ENCODE assay signal across 22 mouse cellular contexts in genomic region chr11:8725505-8725904, GRCm38 (mm10).
DNase-seq lines count a peak whose midpoint lies in the region; ATAC-seq and TF ChIP-seq lines count a peak whose summit lies in the region.
"Had no signal": no experiment of that assay in that cellular context is flagged by ENCODE, and none has a peak within 500 bp of the region (broad histone marks: within the 10 kb centered on the region; RNA-seq: fewer than 3 reads in every experiment).

No protein-coding gene starts in this region.

- TF ChIP-seq CTCF in liver, postnatal 0 days (IDR thresholded peaks at IDR 0.05; ENCODE audit: low read depth) = no peak

- WGBS in forebrain, embryonic 11.5 days = 73% methylated on average over 4 of the region's 4 CpGs
- 82% methylated on average over 4 of the region's 4 CpGs for whole genome bisulfite sequencing in forebrain, embryonic 10.5 days
- WGBS in liver, embryonic 11.5 days = 55% methylated on average over 4 of the region's 4 CpGs
- 47% methylated on average over 4 of the region's 4 CpGs for WGBS in liver, postnatal 0 days (ENCODE audit: insufficient replicate concordance)

- no peak overlapping the region for H3K9ac ChIP-seq in forebrain, embryonic 11.5 days (ENCODE audit: low read length)
- H3K9ac ChIP-seq in liver, embryonic 11.5 days (ENCODE audit: low read depth, low read length) = no peak overlapping the region
- no peak overlapping the region for H3K9ac ChIP-seq in liver, postnatal 0 days (replicated peaks)
- H3K9ac ChIP-seq: embryonic facial prominence, embryonic 12.5 days; embryonic facial prominence, embryonic 15.5 days; forebrain, embryonic 13.5 days; hindbrain, embryonic 13.5 days had no signal

- H3K4me1 ChIP-seq in forebrain, embryonic 11.5 days (replicated peaks; ENCODE audit: control insufficient read depth, insufficient read depth, low read length) = peaks cover 3% of the 10 kb centered on the region; the same call in 1 of the 2 replicates
- H3K4me1 ChIP-seq in forebrain, embryonic 10.5 days = peaks cover 14% of the 10 kb centered on the region
- no peaks in the 10 kb centered on the region for H3K4me1 ChIP-seq in liver, embryonic 11.5 days (replicated peaks; ENCODE audit: control insufficient read depth, insufficient read depth, low read length)
- H3K4me1 ChIP-seq in liver, postnatal 0 days (ENCODE audit: insufficient read depth) = no peaks in the 10 kb centered on the region
- H3K4me1 ChIP-seq: embryonic facial prominence, embryonic 12.5 days; embryonic facial prominence, embryonic 15.5 days; hindbrain, embryonic 13.5 days had no signal

- no peaks in the 10 kb centered on the region for H3K27me3 ChIP-seq in forebrain, embryonic 11.5 days (ENCODE audit: control insufficient read depth, insufficient read depth, low read length)
- H3K27me3 ChIP-seq in forebrain, embryonic 10.5 days (ENCODE audit: poor library complexity, severe bottlenecking) = no peaks in the 10 kb centered on the region
- no peaks in the 10 kb centered on the region for H3K27me3 ChIP-seq in liver, embryonic 11.5 days (replicated peaks; ENCODE audit: control insufficient read depth, insufficient read depth, low read length)
- H3K27me3 ChIP-seq in liver, postnatal 0 days (ENCODE audit: insufficient read depth, low read length) = no peaks in the 10 kb centered on the region
- H3K27me3 ChIP-seq: embryonic facial prominence, embryonic 12.5 days; embryonic facial prominence, embryonic 15.5 days; forebrain, embryonic 13.5 days; hindbrain, embryonic 13.5 days had no signal

- no peak overlapping the region for H3K4me2 ChIP-seq in forebrain, embryonic 11.5 days (ENCODE audit: low read depth, low read length, severe bottlenecking)
- no peak overlapping the region for H3K4me2 ChIP-seq in liver, embryonic 11.5 days
- no peak overlapping the region for H3K4me2 ChIP-seq in liver, postnatal 0 days (ENCODE audit: low read depth, low read length)
- H3K4me2 ChIP-seq: embryonic facial prominence, embryonic 12.5 days; embryonic facial prominence, embryonic 15.5 days; forebrain, embryonic 13.5 days; heart, embryonic 11.5 days; hindbrain, embryonic 13.5 days had no signal

- DNase-seq in forebrain, embryonic 11.5 days (ENCODE audit: low spot score) = peak; percentile 37
- no peak for DNase-seq in forebrain, embryonic 10.5 days (ENCODE audit: extremely low spot score, low spot score)
- peak; percentile 17 for DNase-seq in liver, embryonic 11.5 days (ENCODE audit: low spot score)
- no peak for DNase-seq in liver
- peak; percentile 6 for DNase-seq in liver, postnatal 0 days
- no peak for DNase-seq in neural tube, embryonic 10.5 days (ENCODE audit: extremely low spot score, low spot score)
- no peak for DNase-seq in cerebellum, adult 11 months
- DNase-seq in T-cell, adult 2 months (ENCODE audit: low spot score) = no peak
- DNase-seq: adrenal gland, postnatal 10 days; adrenal gland, postnatal 36 days; cerebellum, adult 2 months; cerebellum, postnatal 10 days; gastrocnemius, adult 2 months; gastrocnemius, postnatal 14 days had no signal

- no peaks in the 10 kb centered on the region for H3K9me3 ChIP-seq in forebrain, embryonic 11.5 days (ENCODE audit: control insufficient read depth, low read length)
- H3K9me3 ChIP-seq in forebrain, embryonic 10.5 days = no peaks in the 10 kb centered on the region
- H3K9me3 ChIP-seq in liver, embryonic 11.5 days (ENCODE audit: control insufficient read depth, low read length) = no peaks in the 10 kb centered on the region
- H3K9me3 ChIP-seq in liver, postnatal 0 days (ENCODE audit: low read length) = no peaks in the 10 kb centered on the region
- H3K9me3 ChIP-seq: embryonic facial prominence, embryonic 12.5 days; embryonic facial prominence, embryonic 15.5 days; forebrain, embryonic 13.5 days; hindbrain, embryonic 13.5 days had no signal

- H3K4me3 ChIP-seq in forebrain, embryonic 11.5 days (ENCODE audit: low read depth, low read length) = no peak overlapping the region
- H3K4me3 ChIP-seq in forebrain, embryonic 10.5 days = no peak overlapping the region
- H3K4me3 ChIP-seq in liver, embryonic 11.5 days (ENCODE audit: low read depth, low read length) = no peak overlapping the region
- no peak overlapping the region for H3K4me3 ChIP-seq in liver, postnatal 0 days (ENCODE audit: low read depth, low read length)
- H3K4me3 ChIP-seq: embryonic facial prominence, embryonic 12.5 days; embryonic facial prominence, embryonic 15.5 days; forebrain, embryonic 13.5 days; gastrocnemius, adult 2 months; hindbrain, embryonic 13.5 days had no signal

- ATAC-seq in forebrain, embryonic 11.5 days (replicated peaks; ENCODE audit: low FRiP score) = no peak
- ATAC-seq in liver, embryonic 11.5 days (replicated peaks; ENCODE audit: low FRiP score) = peak; percentile 68
- no peak for ATAC-seq in liver, postnatal 0 days
- ATAC-seq: forebrain, embryonic 13.5 days; forebrain, embryonic 16.5 days; hindbrain, postnatal 0 days; inflammation-experienced regulatory T-cells, adult 6 months had no signal

- no peak overlapping the region for H3K27ac ChIP-seq in forebrain, embryonic 11.5 days (ENCODE audit: low read depth, low read length)
- H3K27ac ChIP-seq in forebrain, embryonic 10.5 days = no peak overlapping the region
- no peak overlapping the region for H3K27ac ChIP-seq in liver, embryonic 11.5 days (ENCODE audit: low read depth, low read length)
- H3K27ac ChIP-seq in liver, postnatal 0 days (ENCODE audit: low read depth) = no peak overlapping the region
- H3K27ac ChIP-seq: embryonic facial prominence, embryonic 12.5 days; embryonic facial prominence, embryonic 15.5 days; forebrain, embryonic 13.5 days; gastrocnemius, adult 2 months; hindbrain, embryonic 13.5 days; hindbrain, postnatal 0 days had no signal

- no peaks in the 10 kb centered on the region for H3K36me3 ChIP-seq in forebrain, embryonic 11.5 days (ENCODE audit: control insufficient read depth, insufficient read depth, low read length)
- no peaks in the 10 kb centered on the region for H3K36me3 ChIP-seq in forebrain, embryonic 10.5 days (replicated peaks)
- H3K36me3 ChIP-seq in liver, embryonic 11.5 days (ENCODE audit: control insufficient read depth, insufficient read depth, low read length) = no peaks in the 10 kb centered on the region
- H3K36me3 ChIP-seq in liver, postnatal 0 days (replicated peaks; ENCODE audit: insufficient read depth, low read length) = no peaks in the 10 kb centered on the region
- H3K36me3 ChIP-seq: embryonic facial prominence, embryonic 12.5 days; embryonic facial prominence, embryonic 15.5 days; hindbrain, embryonic 13.5 days had no signal

- TF ChIP-seq EP300 in liver, postnatal 0 days (IDR thresholded peaks at IDR 0.05; ENCODE audit: low read depth) = no peak

Comparison
In these comparisons a context has a peak if more than half of its experiments do, and no peak if none do; other contexts are left out.
1. DNase-seq: peak in forebrain, embryonic 11.5 days (single experiment), liver, embryonic 11.5 days (single experiment) and liver, postnatal 0 days (single experiment); none in forebrain, embryonic 10.5 days (single experiment), liver (single experiment), neural tube, embryonic 10.5 days (single experiment), cerebellum, adult 11 months (single experiment) and T-cell, adult 2 months (single experiment).